Mouse (Mus musculus) adrenal gland, adult 8-10 months (tissue): Measurements from ENCODE around the gene Lhx5. TPM values are rescaled to one million over a fixed set of nuclear protein-coding genes. Genes with fewer than 3 reads are reported as not detected.

Experiments used
- DNase-seq: peaks from one replicate; pipeline ENCODE4 v3.0.0; 2022
- total RNA-seq, 4 experiments: library from RNA; stranded (reverse); gene quantifications; 2 replicates each; pipeline ENCODE4 v1.2.4; 2022

The Lhx5 gene
- total RNA-seq, 4 experiments from 2014 or later, result not detected

DNA sequence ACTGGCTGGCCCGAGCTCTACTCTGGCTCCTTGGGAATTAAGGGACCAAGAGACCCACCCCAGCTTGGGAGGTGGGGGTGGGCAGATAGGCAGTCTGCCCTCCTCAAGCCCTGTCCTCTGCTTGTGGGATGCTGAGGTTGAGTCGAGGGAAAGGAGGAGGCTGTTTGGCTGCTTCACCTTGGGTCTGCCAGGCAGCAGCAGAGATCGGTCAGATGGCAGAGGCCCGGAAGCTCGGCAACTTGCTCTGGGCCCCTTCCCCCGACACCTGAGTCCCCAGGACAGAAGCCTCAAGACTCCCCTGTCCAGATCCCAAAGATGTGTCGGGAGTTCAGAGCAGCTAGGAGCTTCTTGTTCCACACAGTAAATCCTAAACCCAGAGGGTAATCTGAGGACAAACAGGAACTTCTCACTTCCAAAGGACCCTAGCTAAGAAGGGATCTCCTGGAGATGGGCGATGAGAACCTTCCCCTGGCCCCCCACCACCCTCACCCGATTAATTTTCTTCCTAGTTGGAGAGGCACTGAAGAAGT is 1.1 kb downstream of the Lhx5 start:
- no peak for DNase-seq

DNA sequence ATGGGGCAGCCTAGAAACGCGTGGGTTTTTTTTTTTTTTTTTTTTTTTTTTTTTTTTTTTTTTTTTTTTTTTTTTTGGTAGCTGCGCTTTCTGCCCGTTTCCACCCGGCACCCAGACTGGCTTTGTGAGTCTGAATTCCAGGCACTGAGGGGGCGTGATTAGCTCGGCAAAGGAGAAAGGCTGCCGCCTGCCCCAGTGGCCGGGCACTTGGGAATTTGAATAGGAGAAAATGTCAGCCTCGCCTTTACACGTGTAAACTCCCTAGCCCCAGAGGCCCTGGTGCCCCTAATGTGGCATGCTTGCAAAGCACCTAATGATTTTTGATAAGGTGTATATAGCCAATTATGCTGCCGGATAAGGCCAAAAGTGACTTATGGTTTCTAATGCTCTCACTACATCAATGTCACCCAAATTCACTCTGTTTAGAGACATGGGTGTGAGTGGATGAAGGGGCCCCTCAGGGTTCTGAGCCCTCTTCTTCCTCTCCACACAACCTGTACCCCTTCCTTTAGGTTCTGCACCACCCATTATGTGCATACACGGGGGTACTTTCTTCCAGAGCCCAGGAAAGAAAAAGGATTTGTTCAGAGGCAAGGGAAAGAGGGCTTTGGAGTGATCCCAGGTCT is 1.7 kb downstream of the Lhx5 start:
- no peak for DNase-seq

GRCm38 (mm10) chr5:120434231-120434735 is 2.8 kb downstream of the Lhx5 start:
- no peak for DNase-seq

- DNase-seq, result no peak
Observed at GRCm38 (mm10) chr5:120435006-120435681, 3.6 kb downstream of the Lhx5 start.

DNA sequence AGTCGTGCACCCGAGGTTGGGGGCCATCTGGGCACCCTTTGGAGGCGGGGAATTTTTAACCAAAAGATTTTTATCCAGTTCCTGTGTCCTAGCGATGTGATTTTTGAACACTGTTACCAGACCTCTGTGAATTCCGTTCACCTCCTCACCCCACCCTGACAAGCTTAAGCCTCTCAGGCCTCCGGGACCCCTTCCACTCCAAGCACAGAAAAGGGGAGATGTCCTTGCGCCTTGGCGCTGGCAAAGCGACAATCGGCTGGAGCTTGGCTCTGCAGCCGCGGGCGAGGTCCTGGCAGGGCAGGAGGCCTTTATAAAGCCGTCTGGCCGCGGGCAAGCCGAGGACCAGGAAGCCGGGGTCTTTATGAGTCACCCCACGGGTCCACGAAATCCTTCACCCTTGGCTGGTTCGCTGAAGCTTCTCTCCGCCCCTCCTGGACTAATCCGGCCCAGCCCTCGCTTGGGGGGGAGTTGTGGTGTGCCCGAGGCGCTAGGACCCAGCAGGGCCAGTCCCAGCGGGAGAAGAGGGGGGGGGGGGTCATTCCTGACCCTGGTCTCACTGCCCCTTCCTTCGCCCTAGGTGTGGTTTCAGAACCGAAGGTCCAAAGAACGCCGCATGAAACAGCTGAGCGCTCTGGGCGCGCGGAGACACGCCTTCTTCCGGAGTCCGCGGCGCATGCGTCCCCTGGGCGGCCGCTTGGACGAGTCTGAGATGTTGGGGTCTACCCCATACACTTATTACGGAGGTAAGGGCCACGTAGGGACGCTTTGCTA is 4.4 kb downstream of the Lhx5 start:
- DNase-seq, result no peak

DNA sequence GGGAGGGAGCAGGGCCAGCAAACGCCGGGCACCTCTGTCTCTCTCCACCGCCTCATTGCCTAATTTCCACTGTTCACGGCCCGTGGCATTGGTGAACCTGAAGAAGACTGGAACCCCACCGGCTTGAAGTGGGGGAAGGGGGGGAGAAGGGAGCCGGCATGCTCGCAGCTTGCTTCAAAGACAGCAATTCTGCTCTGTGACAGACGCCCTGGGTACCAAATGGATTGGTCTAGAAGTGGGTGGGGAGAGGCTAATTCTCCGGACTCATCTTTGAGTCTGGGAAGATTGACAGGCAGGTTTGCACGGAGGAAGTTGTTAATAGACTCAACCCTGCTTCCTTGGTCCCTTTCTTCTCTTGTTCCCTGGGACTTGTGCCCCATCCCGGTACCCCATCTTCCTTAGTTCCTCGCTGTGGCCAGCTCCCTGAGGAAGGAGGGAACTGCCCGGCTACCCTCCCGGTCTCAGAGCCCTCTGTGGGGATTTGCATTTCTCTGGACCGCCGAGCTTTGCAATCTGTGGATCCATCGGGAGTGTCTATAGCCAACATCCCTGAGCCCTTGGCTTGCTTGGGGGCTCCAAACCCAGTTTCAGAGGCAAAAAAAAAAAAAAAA is 5.5 kb downstream of the Lhx5 start:
- no peak for DNase-seq

DNA sequence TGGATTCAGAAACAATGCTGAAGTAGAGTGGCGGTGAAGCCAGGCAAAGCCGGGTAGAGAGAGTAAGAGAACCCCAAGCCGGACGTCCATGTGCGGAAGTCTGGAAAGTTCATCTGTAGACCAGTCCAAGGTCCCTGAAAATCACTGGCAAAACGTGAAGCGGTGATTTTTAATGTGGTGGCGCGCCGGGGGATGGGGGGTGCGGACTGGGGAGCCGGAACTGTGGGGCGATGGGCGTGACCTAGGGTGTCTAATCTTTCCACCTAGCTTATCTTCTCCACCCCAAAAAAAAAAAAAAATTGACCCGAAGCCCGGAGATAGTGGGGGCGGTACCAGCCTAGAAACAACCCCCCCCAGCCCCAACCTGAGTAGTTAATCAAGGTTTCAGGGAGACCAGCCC is 6.0 kb downstream of the Lhx5 start:
- no peak for DNase-seq

- no peak for DNase-seq
Observed at GRCm38 (mm10) chr5:120437986-120438385, 6.5 kb downstream of the Lhx5 start.

- DNase-seq, result no peak
Observed at GRCm38 (mm10) chr5:120438469-120438868, 7.0 kb downstream of the Lhx5 start.

DNA sequence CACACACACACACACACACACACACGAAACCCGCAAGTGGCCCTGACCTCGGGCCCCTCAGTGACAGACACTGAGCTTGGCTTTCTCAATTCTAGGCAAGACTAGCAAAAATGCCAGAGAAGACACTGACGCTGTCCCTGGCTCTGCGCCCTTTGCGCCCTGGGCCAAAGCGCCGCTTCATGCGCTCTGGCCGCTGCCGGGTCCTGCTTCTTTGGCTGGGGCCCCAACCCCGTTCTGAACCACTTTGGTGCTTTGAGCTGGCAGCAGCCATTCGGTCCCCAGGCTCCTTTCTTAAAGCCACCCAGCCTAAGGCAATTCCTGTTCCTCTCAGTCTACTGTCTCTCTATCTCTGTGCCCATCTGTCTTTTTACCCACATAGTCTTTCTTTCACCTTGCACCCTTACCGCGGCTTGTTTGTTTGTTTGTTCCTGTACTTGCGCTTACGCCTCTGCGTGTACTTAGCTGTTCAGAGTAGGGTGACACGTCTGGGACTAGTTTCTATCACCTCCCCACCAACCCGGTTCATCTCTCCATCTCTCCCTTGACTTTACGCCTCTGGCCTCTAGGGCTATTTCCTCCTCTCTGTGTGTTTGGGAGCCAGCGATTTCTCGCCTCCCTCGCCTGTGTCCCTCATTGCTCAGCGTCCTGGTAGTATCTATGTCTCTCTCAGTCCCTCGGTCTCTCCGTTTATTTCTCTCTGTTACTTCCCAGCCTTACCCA is 7.7 kb downstream of the Lhx5 start:
- no peak for DNase-seq

DNA sequence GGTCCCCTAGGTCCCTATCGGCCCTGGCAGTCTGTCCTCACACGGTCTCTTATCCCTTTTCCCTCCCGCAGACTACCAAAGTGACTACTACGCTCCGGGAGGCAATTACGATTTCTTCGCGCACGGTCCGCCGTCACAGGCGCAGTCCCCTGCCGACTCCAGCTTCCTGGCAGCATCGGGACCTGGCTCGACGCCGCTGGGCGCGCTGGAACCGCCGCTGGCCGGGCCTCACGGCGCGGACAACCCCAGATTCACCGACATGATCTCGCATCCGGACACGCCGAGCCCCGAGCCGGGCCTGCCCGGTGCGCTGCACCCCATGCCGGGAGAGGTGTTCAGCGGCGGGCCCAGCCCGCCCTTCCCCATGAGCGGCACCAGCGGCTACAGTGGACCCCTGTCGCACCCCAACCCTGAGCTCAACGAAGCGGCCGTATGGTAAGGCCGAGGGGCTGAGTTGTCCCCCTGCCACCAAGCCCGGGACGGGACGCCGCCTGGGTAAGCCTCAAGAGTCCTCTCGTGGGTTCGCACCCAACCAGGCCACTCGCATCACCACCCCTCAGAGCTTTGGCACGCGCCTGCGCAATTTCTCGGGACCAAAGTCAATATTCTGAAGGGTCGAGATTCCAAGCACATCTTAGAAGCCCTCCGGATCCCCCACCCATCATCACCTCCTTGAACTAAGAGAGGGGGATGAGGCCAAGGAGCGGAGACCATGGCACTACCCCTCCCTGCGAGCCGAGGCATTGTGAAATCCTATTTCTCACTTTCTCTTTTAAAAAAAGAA is 8.6 kb downstream of the Lhx5 start:
- DNase-seq, result no peak

DNA sequence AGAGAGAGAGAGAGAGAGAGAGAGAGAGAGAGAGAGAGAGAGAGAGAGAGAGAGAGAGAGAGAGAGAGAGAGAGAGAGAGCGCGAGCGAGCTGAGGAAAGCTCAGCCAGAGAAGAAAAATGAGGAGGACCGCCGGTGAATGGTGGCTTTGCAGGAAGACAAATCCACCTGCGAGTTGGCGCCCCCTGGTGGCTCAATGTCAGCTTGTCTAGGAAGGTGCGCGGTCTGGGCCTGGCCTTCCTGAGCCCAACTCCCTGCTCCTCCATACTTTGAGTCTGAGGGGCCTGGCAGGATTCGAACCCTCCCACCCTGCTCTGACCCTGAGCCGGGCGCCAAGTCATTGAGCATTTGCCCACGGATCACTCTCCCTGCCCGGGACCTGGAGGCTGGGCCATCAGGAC is 9.2 kb downstream of the Lhx5 start:
- DNase-seq, result peak; percentile 71

- DNase-seq, result no peak
Observed at GRCm38 (mm10) chr5:120447305-120447704, 15.8 kb downstream of the Lhx5 start.

GRCm38 (mm10) chr5:120454756-120455337 is 23.3 kb downstream of the Lhx5 start:
- no peak for DNase-seq

- DNase-seq, result no peak
Observed at GRCm38 (mm10) chr5:120456253-120456652, 24.8 kb downstream of the Lhx5 start.

- no peak for DNase-seq
Observed at GRCm38 (mm10) chr5:120456841-120457554, 25.5 kb downstream of the Lhx5 start.

GRCm38 (mm10) chr5:120457628-120458027 is 26.1 kb downstream of the Lhx5 start:
- no peak for DNase-seq

DNA sequence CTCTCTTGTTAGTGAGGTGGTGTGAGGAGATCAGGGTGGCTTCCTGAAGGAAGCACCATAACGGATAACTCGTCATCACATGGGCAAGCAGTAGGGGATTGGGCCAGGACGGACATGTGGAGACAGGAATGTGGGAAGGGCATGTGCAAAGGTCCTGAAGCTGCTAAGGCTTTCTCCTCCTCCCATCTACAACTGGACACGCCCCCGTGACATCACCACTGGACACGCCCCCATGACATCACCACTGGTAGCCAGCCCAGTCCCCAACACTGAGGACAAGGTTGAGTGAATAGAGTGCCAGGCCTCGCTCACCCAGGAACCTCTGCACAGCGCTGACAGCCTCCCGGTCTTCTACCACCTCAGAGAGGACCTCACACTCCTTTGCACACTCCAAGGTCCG is 27.6 kb downstream of the Lhx5 start:
- DNase-seq, result no peak

GRCm38 (mm10) chr5:120461902-120462301 is 30.4 kb downstream of the Lhx5 start:
- no peak for DNase-seq

DNA sequence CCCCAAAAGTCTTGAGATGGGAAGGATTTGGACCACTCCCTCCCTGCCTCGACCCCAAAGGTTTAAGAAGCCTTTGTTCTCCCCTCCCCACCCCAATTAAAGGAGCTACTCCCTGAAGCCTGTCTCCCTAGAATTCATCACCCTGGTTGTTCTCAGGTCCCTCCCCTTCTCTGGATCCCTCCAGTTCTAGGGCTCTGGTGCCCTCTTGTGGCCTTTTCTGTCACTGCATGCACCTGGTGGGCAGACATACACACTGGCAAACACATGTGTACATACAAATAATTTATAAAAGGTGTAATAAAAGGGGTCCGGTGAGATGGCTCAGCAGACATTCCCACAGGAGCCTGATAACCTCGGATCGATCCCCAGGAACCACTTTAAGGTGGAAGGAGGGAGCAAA is 32.8 kb downstream of the Lhx5 start:
- DNase-seq, result no peak
